Mouse (Mus musculus) heart, postnatal 36 days (tissue): ENCODE measurements around the gene Ric1. TPM values are rescaled to one million over a fixed set of nuclear protein-coding genes. Genes with fewer than 3 reads are reported as not detected.

ENCODE experiments used
- DNase-seq, 2 experiments: peaks; one replicate each; pipeline ENCODE4 v3.0.0; 2021 to 2022
- intact Hi-C: fragments of 180-260 bp; cut with DNase I; formaldehyde crosslinking; loops from one replicate; pipeline ENCODE4 v1.15.1; 2025
- total RNA-seq, 2 experiments: library from RNA; stranded (reverse); gene quantifications; 2 replicates each; pipeline ENCODE4 v1.2.3; 2021

Gene Ric1
- total RNA-seq = 10 to 100 TPM; 23.6 to 25.0 TPM

- peak; percentile 87 to 94 for DNase-seq
- intact Hi-C loops = loop anchor here (2.0 kb wide), 1 partner anchor 41 kb away; no protein-coding TSS in a partner anchor
Measured at GRCm38 (mm10) chr19:29521637-29522435, at the start of gene Ric1. Gene Ric1 (plus strand): TSS chr19:29522282.

GRCm38 (mm10) chr19:29472424-29472823 lies 49.7 kb upstream of the Ric1 start:
- no peak for DNase-seq
- intact Hi-C loops = loop anchor here (5.0 kb wide), 1 partner anchor 55 kb away; no protein-coding TSS in a partner anchor

DNA sequence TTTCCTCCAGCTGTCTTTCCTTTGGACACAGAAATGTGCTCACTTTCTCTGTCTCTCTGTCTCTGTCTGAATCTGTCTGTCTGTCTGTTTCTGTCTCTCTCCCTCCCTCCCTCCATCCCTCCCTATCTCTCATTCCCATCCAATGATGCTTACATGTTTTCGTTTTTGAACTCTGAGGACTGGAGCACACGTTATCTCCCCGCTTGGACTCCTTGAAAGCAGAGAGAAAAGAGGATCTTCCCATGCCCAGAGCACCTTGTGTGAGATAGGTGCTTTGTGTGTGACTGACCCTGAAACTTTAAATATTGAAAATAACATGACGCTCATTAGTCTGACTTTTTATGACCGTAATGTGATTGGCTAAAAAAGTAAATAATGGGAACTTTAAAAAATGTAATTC lies 49.1 kb upstream of the Ric1 start:
- intact Hi-C loops = loop anchor here (5.0 kb wide), 1 partner anchor 56 kb away; no protein-coding TSS in a partner anchor
- DNase-seq = no peak

- no peak for DNase-seq
- intact Hi-C loops = loop anchor here (5.0 kb wide), 1 partner anchor 58 kb away; no protein-coding TSS in a partner anchor
Measured at GRCm38 (mm10) chr19:29474803-29475202, 47.3 kb upstream of the Ric1 start.

DNA sequence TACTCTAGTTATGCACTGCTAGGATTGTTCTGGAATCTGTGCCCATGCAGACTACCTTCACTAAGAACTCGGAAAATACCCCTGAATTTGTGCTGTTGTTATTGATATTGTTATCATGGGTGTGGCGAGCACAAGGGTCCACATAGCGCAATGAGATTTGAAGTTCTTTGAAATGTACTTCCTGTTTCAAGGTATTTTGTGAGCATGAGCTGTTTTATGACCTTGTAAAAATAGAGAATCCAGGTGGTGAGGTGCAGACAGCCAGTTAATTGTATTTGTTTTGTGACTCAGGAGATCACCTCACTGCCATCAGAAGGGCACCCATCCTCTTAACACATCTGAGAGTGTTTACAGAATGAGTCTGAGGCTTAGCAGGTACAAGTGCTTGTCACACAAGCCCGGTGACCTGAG lies 46.9 kb upstream of the Ric1 start:
- intact Hi-C loops = no loop called here
- DNase-seq = no peak

DNA sequence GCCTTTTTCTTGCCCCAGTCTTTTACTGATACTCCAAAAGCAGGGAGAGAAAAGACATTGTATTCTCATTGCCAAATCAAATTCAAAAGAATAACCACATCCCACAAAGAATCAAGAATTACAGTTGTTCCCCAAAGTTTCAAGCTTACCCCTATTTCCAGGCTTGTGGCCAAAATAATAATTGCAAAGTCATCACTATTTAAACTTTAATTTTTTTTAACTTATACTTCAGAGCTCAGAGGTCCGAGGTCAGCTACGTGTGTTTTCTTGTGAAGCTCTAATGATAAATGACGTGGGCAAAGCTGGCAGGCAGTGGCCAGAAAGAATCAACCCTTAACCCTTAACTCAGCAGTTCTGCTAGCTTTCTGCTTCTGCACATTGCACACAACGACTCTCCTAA lies 43.5 kb upstream of the Ric1 start:
- intact Hi-C loops = no loop called here
- DNase-seq = no peak

DNA sequence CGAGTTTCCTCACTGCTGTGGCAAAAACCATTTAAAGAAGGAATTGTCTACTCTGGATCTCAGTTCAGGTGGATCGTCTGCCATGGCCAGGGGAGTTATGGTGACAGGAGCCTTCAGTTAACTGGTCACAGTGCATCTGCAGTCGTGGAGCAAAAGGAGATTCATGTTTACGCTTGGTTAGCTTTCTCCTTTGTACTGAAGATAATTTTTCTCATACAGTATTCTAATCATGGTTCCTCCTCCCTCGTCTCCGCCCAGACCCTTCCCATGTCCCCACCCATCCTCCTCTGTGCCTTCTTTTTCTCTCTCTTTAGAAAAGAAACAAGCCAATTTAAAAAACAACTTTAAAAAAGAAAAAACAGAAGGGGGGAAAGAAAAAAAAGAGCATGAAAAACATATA lies 40.5 kb upstream of the Ric1 start:
- intact Hi-C loops = no loop called here
- no peak for DNase-seq

DNA sequence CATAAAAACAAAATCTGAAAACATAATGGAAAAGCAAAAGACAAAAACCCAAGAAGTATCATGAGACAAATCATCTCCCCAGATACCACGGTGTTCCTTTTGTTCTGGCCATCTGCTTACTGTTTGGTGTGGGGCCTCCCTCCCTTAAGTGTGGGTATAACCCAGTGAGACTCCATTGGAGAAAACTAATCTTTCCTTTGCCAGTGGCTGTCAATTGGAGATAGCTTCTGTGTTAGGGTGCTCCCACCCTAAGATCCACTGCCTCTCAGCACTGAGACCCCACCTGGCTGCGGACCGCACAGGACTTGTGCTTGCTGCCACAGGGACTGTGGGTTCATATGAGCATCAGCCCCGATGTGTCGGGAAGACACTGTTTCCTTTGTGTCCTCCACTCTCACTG lies 39.9 kb upstream of the Ric1 start:
- intact Hi-C loops = no loop called here
- DNase-seq = no peak

- DNase-seq = no peak
- intact Hi-C loops = no loop called here
Measured at GRCm38 (mm10) chr19:29482637-29483036, 39.4 kb upstream of the Ric1 start.

DNA sequence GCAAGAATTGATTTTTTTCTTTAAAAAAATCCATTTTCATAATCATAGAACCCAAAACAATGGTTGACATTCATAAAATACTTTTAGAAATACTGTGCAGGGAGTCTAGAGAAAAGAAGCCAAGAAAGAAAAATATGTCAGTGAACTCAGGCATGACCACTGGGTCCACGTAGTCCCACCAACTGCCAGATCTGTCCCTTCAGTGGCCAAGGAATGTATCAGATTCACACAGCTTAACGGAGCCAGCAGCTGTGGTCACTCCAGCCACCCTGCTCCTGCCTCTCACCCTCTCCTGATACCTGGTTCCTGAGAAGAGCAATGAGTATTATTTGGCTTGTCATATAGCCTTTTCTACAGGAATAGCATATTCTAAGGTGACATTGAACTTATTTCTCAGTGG lies 38.7 kb upstream of the Ric1 start:
- intact Hi-C loops = no loop called here

GRCm38 (mm10) chr19:29484537-29484936 lies 37.5 kb upstream of the Ric1 start:
- DNase-seq = no peak
- intact Hi-C loops = no loop called here

More for the DNA sequence above, 38.7 kb upstream of the Ric1 start:
- no peak for DNase-seq

- no peak for DNase-seq
- intact Hi-C loops = no loop called here
Measured at GRCm38 (mm10) chr19:29485257-29485948, 36.7 kb upstream of the Ric1 start.

GRCm38 (mm10) chr19:29486545-29487206 lies 35.4 kb upstream of the Ric1 start:
- DNase-seq = no peak
- intact Hi-C loops = no loop called here

GRCm38 (mm10) chr19:29487326-29488072 lies 34.6 kb upstream of the Ric1 start:
- DNase-seq = no peak
- intact Hi-C loops = no loop called here

GRCm38 (mm10) chr19:29488073-29488390 lies 34.0 kb upstream of the Ric1 start:
- intact Hi-C loops = no loop called here
- DNase-seq = no peak

DNA sequence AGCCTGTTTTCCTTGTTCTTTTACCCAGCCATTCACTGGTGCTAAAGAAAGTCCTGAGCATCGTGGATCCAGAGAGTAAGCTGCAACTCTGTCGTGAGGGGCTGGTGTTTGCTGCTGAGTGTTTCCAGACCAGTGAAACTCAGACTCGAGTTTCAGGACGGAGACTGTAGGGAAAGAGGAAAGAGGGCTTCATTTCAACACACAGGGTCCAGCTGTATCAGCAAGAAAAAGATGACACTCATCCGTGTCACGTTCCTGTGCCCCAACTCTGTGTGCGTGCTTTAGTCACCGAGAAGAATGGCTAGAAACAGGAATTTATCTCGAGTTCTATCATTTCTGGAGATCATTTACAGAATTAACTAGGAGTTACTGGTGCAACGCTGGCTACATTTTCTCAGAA lies 33.7 kb upstream of the Ric1 start:
- no peak for DNase-seq
- intact Hi-C loops = no loop called here

- intact Hi-C loops = no loop called here
- DNase-seq = no peak
Measured at GRCm38 (mm10) chr19:29489785-29490284, 32.2 kb upstream of the Ric1 start.

DNA sequence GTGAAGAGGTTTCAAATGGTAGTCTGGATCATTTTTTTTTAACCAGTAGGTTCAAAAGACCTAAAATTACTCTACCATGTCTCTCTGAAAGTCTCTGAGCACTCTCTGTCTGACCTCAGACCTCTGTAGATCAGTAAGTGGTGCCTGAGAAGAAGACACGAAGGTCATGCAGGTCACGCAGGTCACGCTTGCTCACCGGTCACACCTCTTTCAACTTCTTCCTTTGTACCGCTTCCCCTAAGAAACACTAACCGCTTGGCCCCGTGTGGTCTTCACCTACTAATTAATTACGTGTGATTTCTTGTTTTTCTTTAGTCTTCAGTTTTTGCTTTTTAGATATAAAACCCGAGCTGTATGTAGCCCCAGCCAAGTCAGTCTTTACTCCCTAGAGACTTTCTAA lies 30.6 kb upstream of the Ric1 start:
- DNase-seq = no peak
- intact Hi-C loops = no loop called here

DNA sequence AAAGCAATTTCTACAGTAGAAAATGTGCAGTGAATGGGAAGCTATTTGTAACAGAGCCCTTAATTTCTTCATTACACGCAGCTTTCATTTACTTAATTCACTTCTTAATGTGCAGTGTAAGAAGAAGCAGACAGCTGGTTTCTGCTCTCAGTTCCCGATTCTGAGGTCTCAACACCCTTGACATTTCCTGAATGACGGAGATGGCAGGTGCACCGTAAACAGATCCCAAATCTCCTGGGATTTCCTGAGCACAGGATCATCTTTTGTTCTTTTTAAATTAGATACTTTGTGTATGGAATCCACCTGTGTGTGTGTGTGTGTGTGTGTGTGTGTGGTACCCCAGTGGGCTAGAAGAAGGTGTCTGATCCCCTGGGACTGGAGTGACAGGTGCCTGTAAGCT lies 27.6 kb upstream of the Ric1 start:
- intact Hi-C loops = no loop called here

DNA sequence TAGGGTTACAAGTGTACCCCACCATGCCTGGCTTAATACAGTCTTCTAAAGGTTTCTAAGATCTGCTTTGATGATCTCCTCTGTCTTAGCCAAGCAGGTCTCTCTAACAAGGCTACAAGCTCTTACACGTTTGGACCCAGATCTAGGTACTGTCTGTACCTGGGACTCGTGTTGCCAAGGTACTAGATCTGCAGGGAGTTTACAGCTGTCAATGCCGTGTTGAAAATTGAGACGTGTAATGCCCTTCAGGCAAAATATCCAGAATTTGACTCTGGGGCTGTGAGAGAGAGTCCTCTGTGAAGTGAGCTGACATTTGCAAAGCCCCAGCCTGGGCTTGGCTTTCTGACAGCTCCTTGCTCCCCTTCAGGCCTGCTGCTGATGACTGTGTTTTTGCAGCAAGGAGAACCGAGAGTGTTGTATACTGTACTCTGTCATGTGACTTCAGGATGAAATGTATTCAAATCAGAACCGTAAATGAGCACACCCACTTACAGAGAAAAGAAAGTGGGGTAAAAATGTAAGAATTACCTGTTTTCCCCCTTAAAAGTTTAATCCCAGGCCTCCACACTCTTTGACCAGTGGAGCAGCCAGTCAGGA lies 26.0 kb upstream of the Ric1 start:
- DNase-seq = no peak
- intact Hi-C loops = no loop called here

More for the DNA sequence above, 27.6 kb upstream of the Ric1 start:
- no peak for DNase-seq
